Mouse (Mus musculus): Measurements from ENCODE around the gene Snap29.

DNA sequence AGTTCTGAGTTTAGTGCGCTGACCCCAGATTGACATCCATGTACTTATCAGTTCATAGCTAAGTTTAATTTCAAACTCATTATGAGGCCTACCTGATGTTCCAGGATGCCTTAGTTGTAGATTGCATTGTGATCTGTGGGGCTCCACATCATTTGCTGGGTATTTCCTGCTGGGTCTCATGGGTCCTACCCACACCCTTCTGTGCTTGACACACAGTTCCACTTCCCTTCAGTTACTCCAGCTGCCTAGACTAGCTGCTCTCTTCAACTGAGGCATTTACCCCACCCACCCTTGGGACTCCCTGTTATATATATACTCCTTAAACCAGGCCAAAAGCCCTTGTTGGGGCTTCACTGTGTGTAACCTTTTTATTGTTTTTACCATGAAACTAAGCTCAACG is 3.3 kb downstream of the Snap29 start:
- TF ChIP-seq CTCF (conservative IDR thresholded peaks at IDR 0.05; ENCODE audit: low read length): no peak
- no peak for TF ChIP-seq POU5F1 (IDR thresholded peaks at IDR 0.05; ENCODE audit: borderline replicate concordance, low read length)
- TF ChIP-seq NANOG (IDR thresholded peaks at IDR 0.05; ENCODE audit: borderline replicate concordance, low read length): no peak

All from E14TG2a.4 (cell line).